Mouse (Mus musculus) kidney, adult 9 months (tissue): ENCODE measurements around the gene Uchl3.

ENCODE experiments used
- DNase-seq: peaks from one replicate; pipeline ENCODE4 v3.0.0; 2022

Gene Uchl3

GRCm38 (mm10) chr14:101668626-101669025 lies 14.9 kb downstream of the Uchl3 start:
- no peak for DNase-seq

- no peak for DNase-seq
Measured at GRCm38 (mm10) chr14:101672226-101672625, 18.5 kb downstream of the Uchl3 start.

DNA sequence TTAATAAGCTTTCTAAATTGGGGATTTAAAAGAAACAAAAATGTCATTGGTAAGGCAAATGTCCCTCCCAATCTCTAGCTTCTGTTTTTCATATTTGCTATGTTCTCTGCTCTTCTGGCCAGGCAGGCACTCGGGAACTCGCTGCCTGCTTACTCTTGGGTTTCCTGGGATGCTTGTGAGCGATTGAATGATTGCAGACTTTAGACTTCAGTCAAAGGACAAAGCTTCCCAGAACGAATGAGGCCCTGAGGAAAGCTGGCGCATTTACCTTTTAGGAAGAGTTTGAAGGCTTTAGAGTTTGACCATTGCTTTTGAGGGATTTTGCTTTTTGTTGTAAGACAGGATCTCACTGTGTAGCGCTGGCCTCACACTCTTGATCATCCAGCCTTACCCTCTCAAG lies 33.9 kb downstream of the Uchl3 start:
- DNase-seq: peak; percentile 78

DNA sequence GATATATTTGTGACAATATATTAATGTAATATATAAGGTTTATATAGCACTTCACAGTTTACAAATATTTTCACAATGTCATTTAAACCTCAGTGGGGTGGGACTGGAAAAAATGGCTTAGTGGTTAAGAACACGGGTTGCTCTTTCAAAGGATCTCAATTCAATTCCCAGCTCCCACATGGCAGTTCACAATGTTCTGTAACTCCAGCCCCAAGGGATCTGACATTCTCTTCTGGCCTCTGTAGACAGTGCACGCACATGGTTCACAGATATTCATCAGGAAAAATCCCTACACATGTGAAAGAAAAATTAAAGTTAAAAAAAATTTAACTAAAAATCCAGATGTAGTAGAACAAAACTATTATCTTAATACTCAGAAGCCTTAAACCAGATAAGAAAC lies 34.6 kb downstream of the Uchl3 start:
- no peak for DNase-seq

DNA sequence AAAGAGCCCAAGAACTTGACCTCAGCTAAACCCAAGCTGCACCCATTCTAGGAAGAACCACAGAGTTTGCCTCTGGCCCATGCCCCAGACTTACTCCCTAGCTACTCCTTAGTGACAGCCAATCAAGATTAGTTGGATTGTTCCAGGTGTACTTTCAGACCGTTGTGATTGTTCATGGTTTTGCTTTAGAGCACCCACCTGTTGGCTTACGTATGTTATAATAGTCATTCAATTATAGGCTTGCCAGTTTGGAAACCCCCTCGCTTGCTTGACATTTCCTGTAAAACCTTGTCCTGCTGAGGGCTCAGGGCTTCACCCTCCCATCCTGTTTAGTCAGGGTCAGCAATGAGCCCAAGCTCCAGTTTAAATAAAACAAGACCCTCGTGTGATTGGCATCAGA lies 50.7 kb downstream of the Uchl3 start:
- no peak for DNase-seq

- no peak for DNase-seq
Measured at GRCm38 (mm10) chr14:101707088-101707487, 53.3 kb downstream of the Uchl3 start.

DNA sequence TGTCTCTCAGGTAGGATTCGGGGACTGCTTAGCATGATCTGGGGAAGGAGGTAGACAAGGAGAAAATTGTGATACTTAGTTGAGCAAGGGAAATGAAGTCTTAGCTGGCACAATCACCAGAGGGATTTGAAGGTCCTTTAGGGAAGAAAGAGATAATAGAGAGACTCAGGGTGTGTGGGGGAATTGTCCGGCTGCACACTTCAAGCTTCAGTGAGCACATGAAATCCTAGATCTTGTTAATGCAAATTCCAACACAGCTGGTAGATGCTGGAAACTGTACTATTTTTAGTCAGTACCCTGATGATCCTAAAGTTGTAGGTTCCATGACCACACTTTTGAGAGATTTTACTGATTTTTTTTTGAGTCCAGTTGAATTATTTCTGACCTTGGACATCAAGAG lies 60.6 kb downstream of the Uchl3 start:
- DNase-seq: no peak

GRCm38 (mm10) chr14:101729237-101729971 lies 75.6 kb downstream of the Uchl3 start, which contains the start of the genes Gm9922 and Lmo7:
Gm9922 (minus strand) TSS chr14:101729814.
Lmo7 (plus strand) TSS chr14:101729957.
- peak; percentile 92 for DNase-seq

GRCm38 (mm10) chr14:101729972-101730692 lies 76.4 kb downstream of the Uchl3 start:
- peak; percentile 13 for DNase-seq

DNA sequence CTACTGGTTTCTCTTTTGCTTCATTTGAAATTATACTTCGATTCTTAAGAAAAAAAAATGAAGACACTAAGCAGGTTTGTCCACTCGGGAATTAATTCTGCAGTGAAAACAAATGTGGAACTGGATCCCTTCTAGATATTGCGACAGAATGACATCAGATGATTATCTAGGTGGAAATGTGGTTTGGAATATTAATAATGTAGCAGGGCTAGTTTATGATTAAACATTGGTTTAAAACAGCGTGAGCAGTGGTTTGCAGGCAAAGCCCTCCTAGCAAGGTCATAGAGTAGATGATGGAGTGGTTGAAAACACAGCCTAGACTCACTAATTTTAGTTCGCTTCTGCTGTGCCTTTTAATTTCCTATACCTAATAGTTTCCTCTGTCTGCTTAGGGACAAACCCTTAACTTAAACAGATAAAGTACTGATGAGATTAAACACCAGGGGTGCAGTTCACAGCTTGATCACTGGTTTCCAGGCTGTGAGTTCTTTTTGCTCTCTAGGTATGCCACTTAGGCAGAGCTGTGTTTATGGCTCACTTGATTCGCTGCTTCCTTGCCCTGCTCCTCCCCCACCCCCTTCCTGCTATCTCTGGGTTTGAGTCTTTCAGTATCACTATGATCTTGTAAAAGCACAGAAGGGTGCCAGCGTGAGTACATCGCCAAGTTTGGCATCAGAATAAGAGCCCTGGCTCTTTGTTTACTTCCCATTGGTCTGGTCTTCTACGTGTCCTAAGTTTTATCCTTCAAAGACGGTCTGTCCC lies 80.0 kb downstream of the Uchl3 start:
- peak; percentile 38 for DNase-seq

- no peak for DNase-seq
Measured at GRCm38 (mm10) chr14:101737501-101737900, 83.7 kb downstream of the Uchl3 start.
